Mouse (Mus musculus) gastrocnemius, postnatal 4 days (tissue): ENCODE results near the gene Sdhb. TPM values are rescaled to one million over a fixed set of nuclear protein-coding genes. Genes with fewer than 3 reads are reported as not detected.

ENCODE experiments used
- DNase-seq, 2 experiments: peaks; one replicate each; pipeline ENCODE4 v3.0.0; 2021 to 2022; ENCODE audit warnings: low spot score in 2 of 2, mixed read lengths in 2 of 2
- long read RNA-seq, 2 experiments: library from polyadenylated mRNA; stranded (forward); transcript quantifications; one replicate each; pipeline ENCODE4 v2.0.0; 2021
- total RNA-seq, 2 experiments: library from RNA; stranded (reverse); gene quantifications; 2 replicates each; pipeline ENCODE4 v1.2.3; 2021

Sdhb gene
- 100 to 1,000 TPM; 295 to 300 TPM for total RNA-seq
- long read RNA-seq, experiment 1, transcript Sdhb-201 (8 exons, 1,142 nt), result major isoform, 464 of 531 reads
- long read RNA-seq, experiment 1, partial matches to known transcripts, result 11 of 531 reads
- long read RNA-seq, experiment 1, other reads (novel, unspliced or antisense), result 55 of 531 reads
- long read RNA-seq, experiment 2, transcript Sdhb-201 (8 exons, 1,142 nt), result major isoform, 416 of 452 reads
- long read RNA-seq, experiment 2, partial matches to known transcripts, result 6 of 452 reads
- long read RNA-seq, experiment 2, other reads (novel, unspliced or antisense), result 29 of 452 reads

DNA sequence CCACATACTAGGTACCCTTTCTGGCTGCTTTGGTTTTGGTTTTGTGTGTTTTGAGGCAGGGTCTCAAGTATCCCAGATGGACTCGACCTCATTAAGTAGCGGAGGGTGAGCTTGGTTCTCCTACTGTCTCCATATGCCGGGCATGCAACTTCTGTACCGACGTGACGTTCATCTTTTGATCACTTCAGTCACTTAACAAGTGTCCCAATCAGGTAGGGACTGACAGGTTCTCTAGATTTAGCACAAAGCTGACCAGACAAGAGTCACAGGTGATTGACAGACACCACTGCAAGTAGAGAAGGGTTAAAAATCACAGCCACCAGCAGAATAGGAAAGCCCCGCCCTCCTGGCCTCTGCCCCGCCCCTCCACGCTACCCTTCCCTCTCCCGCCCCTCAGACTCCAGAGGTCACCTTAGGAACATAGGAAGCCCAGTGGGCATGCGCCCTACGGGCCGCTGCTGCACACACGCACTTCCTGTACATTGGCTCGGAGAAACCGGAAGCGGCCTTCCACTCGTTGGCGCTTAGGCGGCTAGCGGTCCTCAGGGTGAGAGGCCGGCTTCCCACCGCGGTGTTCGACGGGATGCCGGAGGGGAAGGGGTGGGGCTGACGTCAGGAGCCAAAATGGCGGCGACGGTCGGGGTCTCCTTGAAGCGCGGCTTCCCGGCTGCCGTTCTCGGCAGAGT is at the start of gene Sdhb:
Gene Sdhb (plus strand): TSS at position 423 of the 686 bp plus-strand sequence.
- DNase-seq, result peak; percentile 88 to 95

GRCm38 (mm10) chr4:140911416-140911815 is 49.6 kb upstream of the Sdhb start:
- DNase-seq, result peak in 1 of 2 experiments; percentile 13

DNA sequence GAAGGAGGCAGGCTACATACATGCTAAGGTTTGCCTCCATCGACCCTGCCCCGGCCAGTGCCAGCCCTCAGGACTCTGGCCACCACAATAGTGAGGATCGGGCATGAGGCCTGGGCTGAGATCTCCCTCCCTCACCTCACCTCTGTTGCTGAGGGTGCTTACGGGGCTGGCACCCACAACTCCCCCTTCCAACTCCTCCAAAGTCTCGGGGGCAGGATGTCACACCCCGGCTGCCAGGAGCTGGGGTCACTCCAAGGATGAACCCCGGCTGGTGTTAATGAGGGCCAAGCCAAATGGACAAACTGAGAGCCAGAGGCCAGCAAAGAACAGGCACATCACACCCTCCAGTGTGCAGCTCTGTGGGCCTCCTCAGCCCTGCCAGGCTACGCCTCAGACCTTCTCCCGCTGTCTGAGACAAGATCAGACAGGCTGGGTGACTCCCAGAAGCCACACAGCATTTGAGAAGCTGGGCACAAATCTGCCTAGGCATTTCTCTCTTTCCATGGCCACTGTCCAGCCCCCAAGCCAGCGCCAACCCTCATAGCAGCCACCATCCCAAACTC is 48.7 kb upstream of the Sdhb start:
- no peak for DNase-seq

DNA sequence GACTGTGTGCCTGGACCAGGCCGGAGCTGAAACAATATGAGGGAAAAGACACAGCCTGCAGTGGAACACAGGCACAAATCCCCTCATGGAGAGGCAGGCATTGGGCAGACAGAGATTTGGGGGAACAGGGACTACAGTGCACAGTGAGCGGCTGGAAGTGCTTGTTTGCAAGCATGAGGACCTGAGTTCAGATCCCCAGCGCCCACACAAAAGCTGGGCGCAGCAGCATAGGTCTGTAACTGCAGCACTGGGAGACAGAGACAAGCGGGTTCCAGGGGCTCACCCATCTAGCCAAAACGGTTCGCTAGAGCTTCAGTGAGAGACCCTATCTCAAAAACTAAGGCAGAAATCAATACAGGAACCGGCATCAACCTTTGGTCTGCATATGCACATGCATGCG is 47.4 kb upstream of the Sdhb start:
- peak in 1 of 2 experiments; percentile 10 for DNase-seq

DNA sequence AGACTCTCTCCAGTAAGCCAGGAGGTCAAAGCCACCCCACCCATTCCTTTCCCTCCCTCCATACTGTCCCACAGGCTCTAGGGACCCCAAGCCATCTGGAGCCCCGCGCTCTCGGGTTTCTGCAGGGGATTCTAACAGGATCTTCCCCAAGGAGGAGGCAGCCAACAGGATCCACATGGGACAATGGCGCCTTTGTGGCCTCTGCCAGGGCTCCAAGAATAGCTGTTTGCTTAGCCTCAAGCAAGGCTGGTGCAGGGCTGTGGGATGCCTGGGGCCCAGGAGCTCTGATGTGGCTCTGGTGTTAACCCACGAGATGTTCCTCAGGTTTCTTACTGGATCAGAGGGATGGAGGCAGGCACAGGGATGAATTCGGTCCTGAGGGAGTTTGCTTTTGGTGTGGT is 46.3 kb upstream of the Sdhb start:
- peak in 1 of 2 experiments; percentile 17 for DNase-seq

GRCm38 (mm10) chr4:140915235-140915634 is 45.8 kb upstream of the Sdhb start:
- DNase-seq, result peak in 1 of 2 experiments; percentile 13

DNA sequence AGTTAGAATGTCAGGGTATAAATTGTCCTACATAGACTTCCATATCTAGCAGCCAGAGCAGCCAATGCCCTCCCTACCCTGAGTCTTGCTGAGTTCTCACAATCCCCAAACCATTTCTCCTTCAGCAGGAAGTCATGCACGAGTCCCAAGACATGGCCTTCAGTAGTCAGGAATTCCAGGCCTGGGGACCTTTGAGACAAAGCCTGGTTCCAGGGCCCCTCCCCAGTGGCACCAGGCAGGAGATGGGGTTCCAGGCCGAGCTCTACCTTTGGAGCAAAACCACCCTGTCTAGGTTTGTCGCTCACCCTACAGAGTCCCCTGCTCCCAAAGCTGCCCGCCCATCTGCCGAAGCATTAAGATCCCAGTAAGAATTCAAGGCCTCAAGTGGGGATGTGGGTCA is 44.7 kb upstream of the Sdhb start:
- peak in 1 of 2 experiments; percentile 17 for DNase-seq

- DNase-seq, result peak in 1 of 2 experiments; percentile 13
Observed at GRCm38 (mm10) chr4:140917451-140917850, 43.6 kb upstream of the Sdhb start.

DNA sequence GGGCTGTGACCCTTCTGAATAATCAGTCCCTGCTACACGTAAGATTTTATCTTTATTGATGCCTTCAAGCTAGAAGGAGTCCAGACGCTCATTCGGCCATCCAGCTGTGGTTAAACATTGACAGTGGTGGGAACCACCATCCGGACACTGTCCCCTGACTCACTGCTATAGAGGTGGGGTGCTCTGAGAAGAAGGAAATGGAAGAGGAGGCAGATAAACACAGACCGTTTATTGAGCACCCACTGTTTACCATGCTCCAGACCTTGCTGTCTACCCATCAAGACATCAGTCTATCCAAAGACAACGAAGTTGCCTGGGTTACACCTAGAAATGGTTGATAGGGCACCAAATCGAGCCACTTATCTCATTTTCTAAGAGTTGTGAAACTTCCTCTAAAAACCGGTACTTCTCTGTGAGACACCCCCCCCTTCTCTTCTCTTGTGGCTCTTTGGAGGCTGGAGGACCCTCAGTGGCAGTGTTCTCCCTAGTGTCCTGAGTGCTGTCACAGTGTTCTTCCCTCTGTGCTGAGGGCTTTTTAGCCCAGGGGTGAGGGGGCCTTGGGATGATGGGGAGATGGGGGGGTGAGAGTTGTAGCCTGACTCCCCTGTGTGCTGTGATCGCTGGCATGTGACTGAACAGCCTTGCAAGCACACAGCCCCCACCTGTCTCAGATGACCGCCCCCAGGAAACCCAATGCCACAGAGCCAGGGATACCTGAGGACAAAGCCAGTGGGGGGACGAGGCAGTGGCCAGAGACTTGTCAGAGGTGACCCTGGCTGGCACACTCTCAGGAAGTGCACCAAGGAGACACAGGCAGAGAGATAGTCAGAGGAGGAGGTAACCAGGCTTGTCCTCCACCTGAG is 40.8 kb upstream of the Sdhb start:
- DNase-seq, result no peak

GRCm38 (mm10) chr4:140922508-140922907 is 38.5 kb upstream of the Sdhb start:
- no peak for DNase-seq

DNA sequence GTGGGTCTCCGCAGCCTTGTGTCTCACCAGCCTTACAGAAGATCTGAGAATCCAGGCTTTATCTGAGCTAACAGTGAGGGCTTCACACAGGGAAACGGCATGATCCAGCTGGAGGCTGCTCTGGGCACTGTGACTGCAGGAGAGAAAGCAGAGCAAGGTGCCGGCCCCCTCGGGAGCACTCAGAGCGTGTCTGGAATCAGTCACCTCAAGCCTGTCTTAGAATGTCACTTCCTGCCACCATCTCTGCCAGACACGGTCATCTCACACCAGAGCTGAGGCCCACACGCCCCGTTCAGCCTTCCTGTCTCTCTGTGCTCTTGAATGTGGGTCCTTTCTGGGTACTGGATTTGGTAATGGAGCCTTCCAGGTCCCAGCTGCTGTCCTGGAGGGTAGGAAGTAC is 35.4 kb upstream of the Sdhb start:
- DNase-seq, result no peak

DNA sequence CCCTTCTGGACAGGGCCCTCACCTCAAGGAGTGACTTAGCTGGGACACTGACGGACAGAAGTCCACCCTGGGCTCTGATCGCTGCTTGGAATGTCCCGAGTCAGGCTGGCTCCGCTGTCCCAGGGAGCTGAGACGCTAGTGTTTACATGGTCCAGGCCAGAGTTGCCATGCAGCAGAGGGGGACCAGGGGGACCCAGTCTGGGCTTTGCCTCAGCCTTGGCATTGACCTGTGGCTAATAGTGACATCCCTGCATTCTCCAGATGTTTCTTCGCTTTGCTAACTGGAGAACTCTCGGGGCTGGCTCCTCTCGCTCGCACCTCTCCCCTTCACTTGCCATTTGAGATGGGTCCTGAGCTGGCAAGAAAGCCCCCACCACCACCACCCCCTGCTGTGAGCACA is 32.7 kb upstream of the Sdhb start:
- no peak for DNase-seq

- no peak for DNase-seq
Observed at GRCm38 (mm10) chr4:140929745-140930144, 31.3 kb upstream of the Sdhb start.

GRCm38 (mm10) chr4:140930900-140931470 is 30.0 kb upstream of the Sdhb start:
- no peak for DNase-seq

DNA sequence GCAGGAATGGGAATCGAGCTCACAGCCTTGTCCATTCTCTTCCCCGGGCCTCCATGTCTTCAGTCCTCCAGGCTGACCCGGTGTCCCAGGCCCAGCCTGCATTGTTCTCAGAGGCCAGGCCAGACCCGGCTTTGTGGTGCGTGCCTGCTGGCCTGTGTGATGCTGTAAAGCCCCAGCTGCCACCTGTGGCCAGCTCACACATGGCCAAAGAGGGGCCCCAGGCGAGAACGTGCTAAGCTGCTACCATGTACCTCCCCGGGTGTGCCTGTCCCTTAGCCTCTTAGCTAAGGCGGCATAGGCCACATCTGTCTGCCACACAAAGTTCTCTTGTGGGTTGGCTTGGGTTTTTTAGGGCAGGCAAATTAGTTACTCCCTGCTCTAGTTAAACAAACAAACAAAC is 25.4 kb upstream of the Sdhb start:
- DNase-seq, result no peak

DNA sequence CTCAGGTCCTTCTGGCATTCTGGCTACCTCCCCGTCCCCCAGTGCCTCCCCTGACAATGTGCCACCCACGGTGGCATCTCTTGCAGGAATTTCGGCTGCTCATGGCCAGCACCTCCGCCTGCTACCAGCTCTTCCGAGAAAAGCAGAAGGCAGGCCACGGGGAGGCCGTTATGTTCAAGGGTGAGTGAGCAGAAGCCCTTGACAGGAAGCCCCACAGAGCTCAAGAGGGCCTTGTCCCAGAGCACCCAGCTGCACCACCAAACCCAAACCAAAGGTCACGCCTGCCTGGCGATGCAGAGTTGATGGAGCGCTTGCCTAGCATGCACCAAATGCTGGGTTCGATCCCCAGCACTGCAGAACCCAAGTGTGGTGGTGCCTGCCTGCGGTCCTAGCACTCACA is 16.6 kb upstream of the Sdhb start:
- DNase-seq, result no peak

GRCm38 (mm10) chr4:140944961-140945442 is 16.0 kb upstream of the Sdhb start:
- no peak for DNase-seq

GRCm38 (mm10) chr4:140945571-140945970 is 15.4 kb upstream of the Sdhb start:
- no peak for DNase-seq

- DNase-seq, result no peak
Observed at GRCm38 (mm10) chr4:140946048-140946447, 15.0 kb upstream of the Sdhb start.

DNA sequence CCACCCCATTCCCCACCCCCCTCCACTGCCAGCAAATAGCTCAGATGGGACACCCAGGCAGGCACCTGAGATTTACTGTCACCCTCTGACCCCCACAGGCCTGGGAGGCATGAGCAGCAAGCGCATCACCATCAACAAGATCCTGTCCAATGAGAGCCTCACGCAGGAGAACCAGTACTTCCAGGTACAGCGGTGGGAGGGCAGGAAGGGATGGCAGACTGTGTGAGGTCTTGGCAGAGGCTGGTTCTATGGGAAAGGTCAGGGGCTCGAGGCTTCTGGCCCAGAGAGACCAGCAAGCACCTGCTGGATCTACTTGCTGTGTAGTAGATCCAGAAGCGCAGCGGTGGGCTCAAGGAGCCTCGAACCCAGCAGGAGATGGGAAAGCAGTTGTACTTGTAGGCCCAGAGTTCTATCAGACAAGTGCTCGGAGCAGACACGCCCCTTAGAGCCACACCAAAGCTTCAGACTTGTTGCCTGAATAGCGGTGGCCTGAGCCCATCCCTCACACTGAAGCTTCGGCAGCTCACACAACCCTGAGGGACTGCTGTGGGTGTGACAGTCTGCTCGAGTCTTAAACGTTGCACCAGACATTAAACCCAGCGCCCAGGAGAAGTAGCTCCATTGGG is 14.3 kb upstream of the Sdhb start:
- DNase-seq, result no peak
